Mouse (Mus musculus) forebrain, postnatal 0 days (tissue): ENCODE data around the gene Krtap2-4. TPM values are rescaled to one million over a fixed set of nuclear protein-coding genes. Genes with fewer than 3 reads are reported as not detected.

Experiments used
- ATAC-seq: fragments of 200-750 bp; cut with Nextera tagmentation; 2 replicates; pipeline ENCODE4 v1.8.0; 2017; ENCODE audit warnings: mild to moderate bottlenecking, moderate library complexity
- DNase-seq: peaks from one replicate; pipeline ENCODE4 v3.0.0-alpha.2; 2015
- H3K27ac ChIP-seq: fragments of 300-500 bp; sonication (generic); 2 replicates; pipeline ENCODE4 v1.5.1; 2014; ENCODE audit warnings: low read depth, mild to moderate bottlenecking, antibody characterized with exemption, low read length, moderate library complexity, mixed read lengths
- H3K27me3 ChIP-seq: fragments of 300-500 bp; sonication (generic); 2 replicates; pipeline ENCODE4 v1.6.1; 2014; ENCODE audit warnings: mild to moderate bottlenecking, low read length, mixed read lengths; ENCODE audit not compliant: insufficient read depth
- H3K36me3 ChIP-seq: fragments of 300-500 bp; sonication (generic); 2 replicates; pipeline ENCODE4 v1.6.1; 2014; ENCODE audit warnings: mild to moderate bottlenecking, moderate library complexity; ENCODE audit not compliant: insufficient read depth
- H3K4me1 ChIP-seq: fragments of 300-500 bp; sonication (generic); 2 replicates; pipeline ENCODE4 v1.6.1; 2014; ENCODE audit warnings: antibody characterized with exemption; ENCODE audit not compliant: insufficient read depth
- H3K4me2 ChIP-seq: fragments of 300-500 bp; sonication (generic); 2 replicates; pipeline ENCODE4 v1.6.1; 2014; ENCODE audit warnings: low read depth, mild to moderate bottlenecking, moderate library complexity
- H3K4me3 ChIP-seq: fragments of 300-500 bp; sonication (generic); 2 replicates; pipeline ENCODE4 v1.5.1; 2014; ENCODE audit warnings: low read depth, low read length, mixed read lengths
- H3K9ac ChIP-seq: fragments of 300-500 bp; sonication (generic); 2 replicates; pipeline ENCODE4 v1.6.1; 2014; ENCODE audit warnings: mild to moderate bottlenecking
- H3K9me3 ChIP-seq: fragments of 300-500 bp; sonication (generic); 2 replicates; pipeline ENCODE4 v1.6.1; 2016; ENCODE audit warnings: low read length
- CTCF ChIP-seq: sonication (generic); IDR thresholded peaks from 2 replicates; pipeline ENCODE4 v1.5.1; 2016; ENCODE audit warnings: antibody characterized with exemption, control low read depth, low read depth
- WGBS: fragments of 180-500 bp; shearing (Covaris S2); extraction: QIAGEN DNeasy Blood & Tissue Kit; methylation state at CpG from one replicate; pipeline ENCODE4 v1.1.7; 2014; 5-methylcytosine and 5-hydroxymethylcytosine counted together
- polyA plus RNA-seq: library from polyadenylated mRNA; unstranded; fragments of >200 nt; fragmentation: Nextera tagmentation; extraction: Ambion mirVana; gene quantifications from 2 replicates; pipeline ENCODE4 v1.2.1, GENCODE M21; 2015
- total RNA-seq: library from RNA; depleted of rRNA; stranded (reverse); fragments of >200 nt; gene quantifications from 2 replicates; pipeline ENCODE4 v1.2.3, GENCODE M21; 2014; rRNA removed

Gene Krtap2-4
- total and polyA plus RNA-seq, 2 experiments from 2014 or later, result not detected

DNA sequence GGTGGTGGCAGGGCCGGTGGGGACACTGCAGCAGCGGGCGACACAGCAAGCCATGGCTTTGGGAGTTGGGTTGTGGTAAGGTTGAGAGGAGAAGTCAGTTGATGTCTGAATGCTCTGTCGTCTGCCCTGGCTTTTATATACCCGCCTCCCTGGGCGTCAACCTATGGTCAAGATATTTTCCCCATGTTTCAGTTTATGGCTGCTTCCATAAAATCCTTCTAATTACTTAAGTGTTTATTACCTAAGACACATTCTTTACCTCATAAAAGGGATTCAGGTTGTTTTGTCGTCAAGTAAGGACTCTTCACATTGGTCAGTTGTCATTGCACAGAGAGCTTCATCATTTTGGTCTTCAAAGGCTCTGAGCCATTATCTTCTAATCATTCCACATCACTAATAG is 48.1 kb downstream of the Krtap2-4 start, which contains the start of gene Krtap3-1:
Krtap3-1 (minus strand) TSS at position 101 of the 400 bp plus-strand sequence.
- TF ChIP-seq CTCF, result no peak
- H3K27ac ChIP-seq, result no peak within 1 kb of the TSS

More for the DNA sequence above, 48.1 kb downstream of the Krtap2-4 start, which contains the start of gene Krtap3-1:
- no peaks in the 10 kb centered on the region for H3K9me3 ChIP-seq
- H3K27me3 ChIP-seq, result no peaks in the 10 kb centered on the region
- DNase-seq (no peak), ATAC-seq (no peak)
- no peak within 1 kb of the TSS for H3K4me2 ChIP-seq
- no peaks in the 10 kb centered on the region for H3K36me3 ChIP-seq
- 94% methylated on average over 7 of the region's 7 CpGs for WGBS
- no peak within 1 kb of the TSS for H3K4me3 ChIP-seq
- H3K4me1 ChIP-seq, result no peaks in the 10 kb centered on the region
- no peak within 1 kb of the TSS for H3K9ac ChIP-seq

Other genes with a start within 250 kb of the Krtap2-4 start
Only the 30 nearest of the 38 such genes appear.
- 0.14 and 1.6 TPM in 2 replicates for gene Krt12, start 192.6 kb downstream of the Krtap2-4 start, total RNA-seq
- 1.3 and 2.0 TPM in 2 replicates for gene Krt12, start 192.6 kb downstream of the Krtap2-4 start, polyA plus RNA-seq
- not detected in 2 replicates for gene Krt20, start 176.7 kb downstream of the Krtap2-4 start, total RNA-seq
- 0.09 and 0.10 TPM in 2 replicates for gene Krt20, start 176.7 kb downstream of the Krtap2-4 start, polyA plus RNA-seq
- gene Krt23, start 121.7 kb downstream of the Krtap2-4 start, total RNA-seq, result 0.08 TPM in 1 of 2 replicates, not detected in the other
- gene Krt23, start 121.7 kb downstream of the Krtap2-4 start, polyA plus RNA-seq, result 0.20 and 0.53 TPM in 2 replicates
- not detected in 2 replicates for gene Krt39, start 93.5 kb downstream of the Krtap2-4 start, total RNA-seq
- gene Krt39, start 93.5 kb downstream of the Krtap2-4 start, polyA plus RNA-seq, result not detected in 2 replicates
- not detected in 2 replicates for gene Krt40, start 71.7 kb downstream of the Krtap2-4 start, total RNA-seq
- gene Krt40, start 71.7 kb downstream of the Krtap2-4 start, polyA plus RNA-seq, result not detected in 2 replicates
- not detected in 2 replicates for gene Krtap3-3, start 64.0 kb downstream of the Krtap2-4 start, total RNA-seq
- not detected in 2 replicates for gene Krtap3-3, start 64.0 kb downstream of the Krtap2-4 start, polyA plus RNA-seq
- not detected in 2 replicates for gene Krtap3-2, start 58.0 kb downstream of the Krtap2-4 start, total RNA-seq
- gene Krtap3-2, start 58.0 kb downstream of the Krtap2-4 start, polyA plus RNA-seq, result not detected in 2 replicates
- not detected in 2 replicates for gene Gm11939, start 55.4 kb downstream of the Krtap2-4 start, total RNA-seq
- gene Gm11939, start 55.4 kb downstream of the Krtap2-4 start, polyA plus RNA-seq, result not detected in 2 replicates
- gene Krtap3-1, start 48.2 kb downstream of the Krtap2-4 start, total RNA-seq, result not detected in 2 replicates
- not detected in 2 replicates for gene Krtap3-1, start 48.2 kb downstream of the Krtap2-4 start, polyA plus RNA-seq
- gene Krtap1-5, start 33.8 kb downstream of the Krtap2-4 start, total RNA-seq, result not detected in 2 replicates
- gene Krtap1-5, start 33.8 kb downstream of the Krtap2-4 start, polyA plus RNA-seq, result not detected in 2 replicates
- gene Krtap1-4, start 31.2 kb downstream of the Krtap2-4 start, total RNA-seq, result not detected in 2 replicates
- not detected in 2 replicates for gene Krtap1-4, start 31.2 kb downstream of the Krtap2-4 start, polyA plus RNA-seq
- gene Krtap1-3, start 23.5 kb downstream of the Krtap2-4 start, total RNA-seq, result not detected in 2 replicates
- not detected in 2 replicates for gene Krtap1-3, start 23.5 kb downstream of the Krtap2-4 start, polyA plus RNA-seq
- not detected in 2 replicates for gene Krtap9-3, start 16.7 kb downstream of the Krtap2-4 start, total RNA-seq
- not detected in 2 replicates for gene Krtap9-3, start 16.7 kb downstream of the Krtap2-4 start, polyA plus RNA-seq
- not detected in 2 replicates for gene Gm11938, start 11.5 kb downstream of the Krtap2-4 start, total RNA-seq
- not detected in 2 replicates for gene Gm11938, start 11.5 kb downstream of the Krtap2-4 start, polyA plus RNA-seq
- not detected in 2 replicates for gene Gm11937, start 4.7 kb downstream of the Krtap2-4 start, total RNA-seq
- gene Gm11937, start 4.7 kb downstream of the Krtap2-4 start, polyA plus RNA-seq, result not detected in 2 replicates
- not detected in 2 replicates for gene Gm11562, start 5.6 kb upstream of the Krtap2-4 start, total RNA-seq
- not detected in 2 replicates for gene Gm11562, start 5.6 kb upstream of the Krtap2-4 start, polyA plus RNA-seq
- not detected in 2 replicates for gene Krtap4-1, start 13.4 kb upstream of the Krtap2-4 start, total RNA-seq
- gene Krtap4-1, start 13.4 kb upstream of the Krtap2-4 start, polyA plus RNA-seq, result not detected in 2 replicates
- gene Krtap4-2, start 20.2 kb upstream of the Krtap2-4 start, total RNA-seq, result not detected in 2 replicates
- gene Krtap4-2, start 20.2 kb upstream of the Krtap2-4 start, polyA plus RNA-seq, result not detected in 2 replicates
- gene Krtap4-7, start 29.2 kb upstream of the Krtap2-4 start, total RNA-seq, result not detected in 2 replicates
- not detected in 2 replicates for gene Krtap4-7, start 29.2 kb upstream of the Krtap2-4 start, polyA plus RNA-seq
- not detected in 2 replicates for gene Gm11555, start 35.4 kb upstream of the Krtap2-4 start, total RNA-seq
- not detected in 2 replicates for gene Gm11555, start 35.4 kb upstream of the Krtap2-4 start, polyA plus RNA-seq
- not detected in 2 replicates for gene Gm11563, start 44.1 kb upstream of the Krtap2-4 start, total RNA-seq
- gene Gm11563, start 44.1 kb upstream of the Krtap2-4 start, polyA plus RNA-seq, result not detected in 2 replicates
- gene Krtap4-6, start 51.1 kb upstream of the Krtap2-4 start, total RNA-seq, result not detected in 2 replicates
- gene Krtap4-6, start 51.1 kb upstream of the Krtap2-4 start, polyA plus RNA-seq, result not detected in 2 replicates
- not detected in 2 replicates for gene Gm14190, start 75.9 kb upstream of the Krtap2-4 start, total RNA-seq
- gene Gm14190, start 75.9 kb upstream of the Krtap2-4 start, polyA plus RNA-seq, result not detected in 2 replicates
- not detected in 2 replicates for gene Gm14180, start 119.4 kb upstream of the Krtap2-4 start, total RNA-seq
- gene Gm14180, start 119.4 kb upstream of the Krtap2-4 start, polyA plus RNA-seq, result not detected in 2 replicates
- not detected in 2 replicates for gene Gm11595, start 158.1 kb upstream of the Krtap2-4 start, total RNA-seq
- gene Gm11595, start 158.1 kb upstream of the Krtap2-4 start, polyA plus RNA-seq, result not detected in 2 replicates
- not detected in 2 replicates for gene Krtap4-8, start 165.9 kb upstream of the Krtap2-4 start, total RNA-seq
- not detected in 2 replicates for gene Krtap4-8, start 165.9 kb upstream of the Krtap2-4 start, polyA plus RNA-seq
- gene Krtap4-9, start 170.4 kb upstream of the Krtap2-4 start, total RNA-seq, result not detected in 2 replicates
- gene Krtap4-9, start 170.4 kb upstream of the Krtap2-4 start, polyA plus RNA-seq, result not detected in 2 replicates
- not detected in 2 replicates for gene Gm11596, start 178.6 kb upstream of the Krtap2-4 start, total RNA-seq
- gene Gm11596, start 178.6 kb upstream of the Krtap2-4 start, polyA plus RNA-seq, result not detected in 2 replicates
- gene Gm11569, start 184.1 kb upstream of the Krtap2-4 start, total RNA-seq, result not detected in 2 replicates
- gene Gm11569, start 184.1 kb upstream of the Krtap2-4 start, polyA plus RNA-seq, result not detected in 2 replicates
- not detected in 2 replicates for gene Gm11554, start 189.6 kb upstream of the Krtap2-4 start, total RNA-seq
- not detected in 2 replicates for gene Gm11554, start 189.6 kb upstream of the Krtap2-4 start, polyA plus RNA-seq